Mouse (Mus musculus) cerebellum, adult 2 months (tissue): Measurements from ENCODE around the gene Itpr1.

ENCODE experiments used
- CTCF ChIP-seq: fragments of 200-500 bp; IDR thresholded peaks from 2 replicates; pipeline ENCODE4 v1.5.1; 2011; ENCODE audit warnings: low read depth, mild to moderate bottlenecking, control low read depth, low read length, moderate library complexity, borderline replicate concordance; ENCODE audit not compliant: insufficient read depth
- POLR2A ChIP-seq: fragments of 200-500 bp; IDR thresholded peaks from 2 replicates; pipeline ENCODE4 v1.6.1; 2011; ENCODE audit warnings: low read length, control low read depth, borderline replicate concordance; ENCODE audit not compliant: insufficient read depth

GRCm38 (mm10) chr6:108429950-108430349, 217.1 kb downstream of the Itpr1 start:
- TF ChIP-seq POLR2A (no peak), CTCF (no peak)
